Mouse (Mus musculus): Measurements from ENCODE around the gene Nucks1. TPM values are rescaled to one million over a fixed set of nuclear protein-coding genes. Genes with fewer than 3 reads are reported as not detected.

The Nucks1 gene
- total RNA-seq, 2 experiments from 2014 or later = 53.8 to 53.9 TPM

- DNase-seq = no peak
These were observed 55.5 kb downstream of the Nucks1 start for GRCm38 (mm10) chr1:131965818-131966217.

- no peak for DNase-seq
These were observed 57.0 kb downstream of the Nucks1 start for GRCm38 (mm10) chr1:131967336-131967735.

- no peak for DNase-seq
These were observed 58.2 kb downstream of the Nucks1 start for GRCm38 (mm10) chr1:131968556-131968955.

GRCm38 (mm10) chr1:131968983-131969382 lies 58.6 kb downstream of the Nucks1 start:
- DNase-seq = no peak

GRCm38 (mm10) chr1:131969825-131970224 lies 59.5 kb downstream of the Nucks1 start:
- DNase-seq = no peak

- DNase-seq = no peak
These were observed 60.0 kb downstream of the Nucks1 start for GRCm38 (mm10) chr1:131970322-131970660.

- DNase-seq = no peak
These were observed 60.6 kb downstream of the Nucks1 start for GRCm38 (mm10) chr1:131970661-131971520.

- no peak for DNase-seq
These were observed 61.6 kb downstream of the Nucks1 start for GRCm38 (mm10) chr1:131971771-131972497.

GRCm38 (mm10) chr1:131972498-131973334 lies 62.4 kb downstream of the Nucks1 start:
- no peak for DNase-seq

GRCm38 (mm10) chr1:131973991-131974390 lies 63.7 kb downstream of the Nucks1 start:
- no peak for DNase-seq

- no peak for DNase-seq
These were observed 66.6 kb downstream of the Nucks1 start for GRCm38 (mm10) chr1:131976886-131977285.

GRCm38 (mm10) chr1:131980471-131980870 lies 70.1 kb downstream of the Nucks1 start:
- DNase-seq = no peak

- peak; percentile 46 for DNase-seq
These were observed 71.2 kb downstream of the Nucks1 start for GRCm38 (mm10) chr1:131981378-131982013.

- peak; percentile 49 for DNase-seq
These were observed 72.6 kb downstream of the Nucks1 start for GRCm38 (mm10) chr1:131982907-131983306.

GRCm38 (mm10) chr1:131983806-131984205 lies 73.5 kb downstream of the Nucks1 start:
- no peak for DNase-seq

Other genes with a start within 250 kb of the Nucks1 start
- gene Rab7b, start 221.8 kb upstream of the Nucks1 start, total RNA-seq (2021) = 1 to 10 TPM; 3.7 to 4.1 TPM
- not detected for gene Slc26a9, start 166.5 kb upstream of the Nucks1 start, total RNA-seq (2021)
- 1 to 10 TPM in 1 of 2 experiments, under 1 TPM in 1; 0.82 to 1.3 TPM for gene Pm20d1, start 113.2 kb upstream of the Nucks1 start, total RNA-seq (2021)
- 10 to 100 TPM; 53.4 to 53.5 TPM for gene Slc41a1, start 83.0 kb upstream of the Nucks1 start, total RNA-seq (2021)
- 1 to 10 TPM; 6.4 to 7.4 TPM for gene Rab29, start 43.3 kb upstream of the Nucks1 start, total RNA-seq (2021)
- 1 to 10 TPM; 1.3 to 1.6 TPM for gene Slc45a3, start 52.4 kb downstream of the Nucks1 start, total RNA-seq (2021)
- gene Elk4, start 97.1 kb downstream of the Nucks1 start, total RNA-seq (2021) = 10 to 100 TPM; 59.2 to 59.9 TPM
- gene Mfsd4a, start 157.5 kb downstream of the Nucks1 start, total RNA-seq (2021) = 1 to 10 TPM; 2.4 to 3.9 TPM
- gene Cdk18, start 229.2 kb downstream of the Nucks1 start, total RNA-seq (2021) = 1 to 10 TPM; 1.4 to 3.2 TPM